Mouse (Mus musculus) stomach, postnatal 0 days (tissue): ENCODE results near the gene Mrpl47.

ENCODE experiments used
- CTCF ChIP-seq: IDR thresholded peaks from 2 replicates; pipeline ENCODE4 v1.5.1; 2016; ENCODE audit warnings: antibody characterized with exemption, low read depth, mild to moderate bottlenecking, moderate library complexity
- EP300 ChIP-seq: optimal IDR thresholded peaks from 2 replicates; pipeline ENCODE3; 2016; ENCODE audit warnings: antibody characterized with exemption

- TF ChIP-seq CTCF = peak; percentile 50
- no peak for TF ChIP-seq EP300
These were observed 50.2 kb downstream of the Mrpl47 start for GRCm38 (mm10) chr3:32687156-32687555.
